Mouse (Mus musculus) liver, embryonic 12.5 days (tissue): ENCODE data around the gene Hipk2. TPM values are rescaled to one million over a fixed set of nuclear protein-coding genes. Genes with fewer than 3 reads are reported as not detected.
A peak's percentile ranks its signal among the peaks of the same experiment; 100 is the strongest.

Experiments used
- ATAC-seq: fragments of 200-750 bp; cut with Nextera tagmentation; 2 replicates; pipeline ENCODE4 v1.8.0; 2017; ENCODE audit warnings: moderate number of reproducible peaks, mild to moderate bottlenecking, moderate library complexity
- H3K27ac ChIP-seq: fragments of 300-500 bp; sonication (generic); 2 replicates; pipeline ENCODE4 v1.5.1; 2016; ENCODE audit warnings: mild to moderate bottlenecking
- H3K27me3 ChIP-seq: fragments of 300-500 bp; sonication (generic); replicated peaks from 2 replicates; pipeline ENCODE4 v1.6.1; 2016; ENCODE audit warnings: mild to moderate bottlenecking, moderate library complexity
- H3K36me3 ChIP-seq: fragments of 300-500 bp; sonication (generic); 2 replicates; pipeline ENCODE4 v1.6.1; 2016; ENCODE audit warnings: mild to moderate bottlenecking, moderate library complexity
- H3K4me1 ChIP-seq: fragments of 300-500 bp; sonication (generic); 2 replicates; pipeline ENCODE4 v1.6.1; 2016
- H3K4me2 ChIP-seq: fragments of 300-500 bp; sonication (generic); 2 replicates; pipeline ENCODE4 v1.6.1; 2016; ENCODE audit warnings: mild to moderate bottlenecking, moderate library complexity
- H3K4me3 ChIP-seq: fragments of 300-500 bp; sonication (generic); 2 replicates; pipeline ENCODE4 v1.5.1; 2016; ENCODE audit warnings: mild to moderate bottlenecking, moderate library complexity
- H3K9ac ChIP-seq: fragments of 300-500 bp; sonication (generic); 2 replicates; pipeline ENCODE4 v1.6.1; 2016; ENCODE audit warnings: mild to moderate bottlenecking, moderate library complexity
- H3K9me3 ChIP-seq: fragments of 300-500 bp; sonication (generic); replicated peaks from 2 replicates; pipeline ENCODE4 v1.6.1; 2016; ENCODE audit warnings: mild to moderate bottlenecking, moderate library complexity
- WGBS: fragments of 180-500 bp; shearing (Covaris S2); methylation state at CpG from one replicate; pipeline ENCODE4 v1.1.7; 2016; ENCODE audit not compliant: insufficient replicate concordance; 5-methylcytosine and 5-hydroxymethylcytosine counted together
- polyA plus RNA-seq: library from polyadenylated mRNA; unstranded; fragments of >200 nt; fragmentation: Nextera tagmentation; extraction: Ambion mirVana; gene quantifications from 2 replicates; pipeline ENCODE4 v1.2.1, GENCODE M21; 2016

The Hipk2 gene
- polyA plus RNA-seq, 1 experiment from 2014 or later = 26.8 TPM

DNA sequence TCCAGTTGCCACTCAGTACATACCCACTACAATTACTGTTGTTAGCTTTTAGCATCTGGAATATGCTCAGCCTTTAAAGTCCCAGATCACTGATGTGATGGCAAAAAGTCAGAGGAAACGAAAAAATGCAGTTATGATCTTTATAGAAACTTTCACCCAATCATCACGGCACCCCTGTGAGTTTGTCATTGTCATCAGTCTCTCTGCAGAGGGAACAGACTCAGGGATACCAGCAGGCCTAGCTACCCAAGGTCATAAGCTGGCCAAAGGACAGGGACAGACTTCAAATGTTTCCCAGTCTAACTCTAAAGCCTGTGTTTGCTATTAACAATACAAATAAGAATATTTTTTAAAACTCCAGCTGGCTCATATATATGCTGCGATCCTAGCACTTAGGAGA is 34.4 kb downstream of the Hipk2 start:
- Histone ChIP-seq H3K36me3 (peaks cover 62% of the 10 kb centered on the region), H3K4me1 (peaks cover 89% of the 10 kb centered on the region)

DNA sequence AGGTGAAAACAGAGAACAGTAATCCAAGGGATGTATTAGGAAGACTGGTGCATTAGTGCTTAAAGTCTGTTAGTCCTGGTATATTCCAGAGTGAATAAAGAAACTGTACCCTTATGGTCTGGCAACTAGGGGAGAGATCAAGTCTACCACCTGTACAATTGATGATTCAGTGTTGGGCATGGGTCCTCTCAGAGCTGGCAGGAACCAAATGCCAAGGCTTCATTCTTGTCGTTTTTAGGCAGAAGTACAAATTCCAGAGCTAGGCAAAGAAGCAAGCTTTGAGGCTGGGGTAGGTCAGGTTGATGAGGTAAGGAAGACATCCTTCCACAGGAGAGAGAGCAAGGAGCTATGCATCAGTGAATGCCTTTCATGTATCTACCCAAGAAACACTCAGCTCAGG is 35.2 kb downstream of the Hipk2 start:
- WGBS = 69% methylated on average over 1 of the region's 1 CpGs
- H3K4me3 ChIP-seq = no peak overlapping the region
- no peak for ATAC-seq
- peaks cover 89% of the 10 kb centered on the region for H3K4me1 ChIP-seq
- no peak overlapping the region for H3K9ac ChIP-seq
- no peaks in the 10 kb centered on the region for H3K27me3 ChIP-seq
- H3K4me2 ChIP-seq = no peak overlapping the region
- no peaks in the 10 kb centered on the region for H3K9me3 ChIP-seq
- peak overlapping the region; percentile 61; the same call in 1 of the 2 replicates for H3K27ac ChIP-seq
- H3K36me3 ChIP-seq = peaks cover 62% of the 10 kb centered on the region

More for the DNA sequence above, 34.4 kb downstream of the Hipk2 start:
- WGBS = 75% methylated on average over 3 of the region's 3 CpGs
- Histone ChIP-seq H3K4me3 (no peak overlapping the region), H3K27ac (no peak overlapping the region), H3K9me3 (no peaks in the 10 kb centered on the region), H3K27me3 (no peaks in the 10 kb centered on the region), H3K9ac (0 out of 2 replicates have a peak overlapping the region, but pooled peaks have one; percentile 23), H3K4me2 (no peak overlapping the region)
- ATAC-seq = no peak

DNA sequence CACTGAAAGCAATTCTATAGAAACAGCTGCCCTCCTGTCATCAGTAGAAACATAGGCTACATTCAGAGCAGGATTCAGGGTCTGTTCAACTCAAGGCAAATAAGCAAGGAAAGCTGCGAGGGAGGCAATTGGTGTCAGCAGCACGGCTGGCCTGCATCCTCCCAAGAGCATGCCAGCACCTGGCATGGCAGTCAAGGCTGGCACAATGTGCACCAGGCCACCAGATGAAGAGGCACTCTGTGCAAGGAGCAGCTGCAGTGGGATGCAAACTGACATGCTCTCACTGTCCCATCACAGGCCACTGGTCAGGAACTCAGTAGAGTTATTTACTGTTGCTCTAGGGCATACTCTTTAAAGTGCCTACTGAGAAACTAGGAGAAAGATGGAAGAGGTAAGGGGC is 35.6 kb downstream of the Hipk2 start:
- 77% methylated on average over 2 of the region's 2 CpGs for WGBS
- no peak overlapping the region for H3K4me2 ChIP-seq
- no peak overlapping the region for H3K4me3 ChIP-seq
- no peaks in the 10 kb centered on the region for H3K27me3 ChIP-seq
- ATAC-seq = no peak
- peaks cover 89% of the 10 kb centered on the region for H3K4me1 ChIP-seq
- peak overlapping the region; percentile 61 for H3K27ac ChIP-seq
- H3K36me3 ChIP-seq = peaks cover 58% of the 10 kb centered on the region
- H3K9ac ChIP-seq = no peak overlapping the region
- H3K9me3 ChIP-seq = no peaks in the 10 kb centered on the region

DNA sequence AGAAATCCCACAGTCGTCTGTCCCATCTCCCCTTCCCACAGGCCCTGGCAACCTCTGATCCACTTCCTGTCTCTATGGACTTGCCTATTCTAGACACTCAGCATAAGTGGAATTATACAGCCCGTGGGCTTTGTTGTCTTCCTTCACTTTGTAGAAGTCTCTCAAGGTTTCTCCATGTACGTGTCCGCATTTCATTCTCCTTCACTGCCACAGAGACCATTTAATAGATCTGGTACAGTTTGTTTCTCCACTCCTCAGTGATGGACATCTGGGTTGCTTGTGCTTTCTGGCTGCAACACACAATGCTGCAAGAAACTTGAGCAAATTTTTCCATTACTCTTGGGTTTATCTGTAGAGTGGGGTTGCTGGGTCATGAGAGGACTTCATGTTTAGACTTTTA is 36.1 kb downstream of the Hipk2 start:
- no peaks in the 10 kb centered on the region for H3K27me3 ChIP-seq

DNA sequence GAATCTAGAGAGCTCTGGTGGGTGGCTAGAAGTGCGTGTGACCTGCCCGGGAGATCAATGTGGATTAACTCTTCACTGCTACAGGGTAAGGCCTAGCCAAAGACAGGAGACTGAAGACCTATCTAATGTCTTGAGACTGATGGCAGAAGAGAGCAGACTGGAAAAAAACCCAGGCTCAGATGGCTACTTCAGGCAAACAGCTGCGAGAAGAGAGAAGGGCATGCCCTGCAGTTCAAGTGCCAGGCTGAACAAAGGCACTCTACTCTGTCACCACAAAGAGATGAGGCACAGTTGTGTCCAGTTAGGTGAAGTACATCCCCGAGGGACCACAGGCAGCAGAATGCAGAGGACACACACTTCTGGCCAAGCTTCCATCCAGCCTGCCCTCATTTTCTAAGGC is 37.9 kb downstream of the Hipk2 start:
- Histone ChIP-seq H3K9ac (no peak overlapping the region; the same call in 1 of the 2 replicates), H3K9me3 (no peaks in the 10 kb centered on the region), H3K4me3 (no peak overlapping the region), H3K4me1 (peaks cover 96% of the 10 kb centered on the region), H3K4me2 (no peak overlapping the region), H3K36me3 (peaks cover 61% of the 10 kb centered on the region), H3K27ac (peak overlapping the region; percentile 89), H3K27me3 (no peaks in the 10 kb centered on the region)
- WGBS = 88% methylated on average over 4 of the region's 4 CpGs
- ATAC-seq = no peak

More for the DNA sequence above, 36.1 kb downstream of the Hipk2 start:
- ATAC-seq = no peak
- WGBS = 77% methylated on average over 4 of the region's 4 CpGs
- Histone ChIP-seq H3K36me3 (peaks cover 53% of the 10 kb centered on the region), H3K9ac (no peak overlapping the region), H3K9me3 (no peaks in the 10 kb centered on the region), H3K27ac (peak overlapping the region; percentile 61), H3K4me2 (no peak overlapping the region), H3K4me3 (no peak overlapping the region), H3K4me1 (peaks cover 89% of the 10 kb centered on the region)

DNA sequence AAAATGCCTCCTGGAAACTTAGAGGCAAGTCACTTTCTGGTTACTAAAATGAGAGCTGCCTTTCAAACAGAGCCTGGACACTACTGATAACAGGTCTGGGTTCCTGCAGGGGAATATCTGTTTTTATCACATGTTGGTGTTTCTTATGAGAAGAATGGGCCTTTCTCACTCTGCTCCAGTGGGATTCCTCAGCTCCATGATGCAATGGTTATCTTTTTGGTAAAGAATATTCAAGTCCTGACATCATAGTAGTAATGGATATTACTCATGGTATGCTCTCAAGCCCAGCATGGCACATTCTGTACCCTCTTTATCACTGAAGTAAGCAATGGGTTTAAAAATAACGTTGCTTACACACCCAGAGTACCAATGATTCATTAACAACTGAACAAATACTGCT is 40.7 kb downstream of the Hipk2 start:
- no peaks in the 10 kb centered on the region for H3K9me3 ChIP-seq
- H3K27ac ChIP-seq = peak overlapping the region; percentile 89
- peak overlapping the region; percentile 61 for H3K9ac ChIP-seq
- 20% methylated on average over 1 of the region's 1 CpGs for WGBS
- 0 out of 2 replicates have a peak overlapping the region, but pooled peaks have one; percentile 20 for H3K4me3 ChIP-seq
- H3K27me3 ChIP-seq = no peaks in the 10 kb centered on the region
- H3K4me2 ChIP-seq = peak overlapping the region; percentile 58
- H3K36me3 ChIP-seq = peaks cover 65% of the 10 kb centered on the region
- H3K4me1 ChIP-seq = peaks cover 97% of the 10 kb centered on the region
- peak; percentile 94 for ATAC-seq

DNA sequence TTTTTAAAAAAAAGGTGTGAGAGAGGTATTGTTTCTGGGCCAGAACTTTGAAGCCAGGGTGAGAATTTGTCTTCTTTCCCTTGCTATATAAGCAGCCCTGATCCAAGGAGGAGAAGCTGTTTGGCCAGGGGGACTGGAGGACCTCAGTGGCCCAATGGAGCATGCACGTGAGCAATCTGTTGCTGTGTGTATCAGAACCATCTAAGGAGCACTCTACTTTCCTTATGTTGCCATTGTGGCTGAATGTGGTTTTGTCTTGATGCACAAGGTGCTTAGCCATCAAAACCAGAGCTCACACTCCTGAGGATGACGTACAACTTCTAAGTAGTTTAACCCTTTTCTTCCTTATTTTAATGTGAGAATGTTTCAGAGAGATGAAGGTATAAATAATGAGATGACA is 41.2 kb downstream of the Hipk2 start:
- Histone ChIP-seq H3K9me3 (no peaks in the 10 kb centered on the region), H3K27ac (peak overlapping the region; percentile 89), H3K4me3 (0 out of 2 replicates have a peak overlapping the region, but pooled peaks have one; percentile 20), H3K9ac (peak overlapping the region; percentile 53), H3K27me3 (no peaks in the 10 kb centered on the region), H3K36me3 (peaks cover 60% of the 10 kb centered on the region), H3K4me2 (peak overlapping the region; percentile 58), H3K4me1 (peaks cover 96% of the 10 kb centered on the region)
- ATAC-seq = peak; percentile 56
- WGBS = 26% methylated on average over 2 of the region's 2 CpGs

DNA sequence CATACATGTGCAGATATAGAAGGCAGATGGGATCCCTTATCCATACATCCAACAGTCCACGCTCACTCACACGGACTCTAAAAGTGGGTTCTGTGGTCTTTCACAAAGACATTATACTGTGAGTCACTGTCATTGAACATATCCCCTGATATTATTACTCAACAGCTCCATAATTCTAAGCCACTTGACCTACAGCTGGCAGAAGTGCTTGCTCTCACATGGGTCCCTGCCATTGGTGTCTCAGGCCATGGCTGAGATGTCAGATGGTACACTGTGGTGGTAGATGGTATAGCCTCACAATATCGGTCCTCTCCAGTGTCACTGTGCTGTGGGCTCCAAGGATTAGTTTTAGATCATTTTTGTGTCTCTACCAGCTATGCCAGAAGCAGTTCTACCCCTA is 42.2 kb downstream of the Hipk2 start:
- peak overlapping the region; percentile 73 for H3K27ac ChIP-seq
- no peak overlapping the region for H3K4me3 ChIP-seq
- H3K27me3 ChIP-seq = no peaks in the 10 kb centered on the region
- ATAC-seq = no peak
- WGBS = 76% methylated on average over 3 of the region's 3 CpGs
- H3K4me1 ChIP-seq = peaks cover 96% of the 10 kb centered on the region
- H3K36me3 ChIP-seq = peaks cover 56% of the 10 kb centered on the region
- H3K9ac ChIP-seq = peak overlapping the region; percentile 40; the same call in 1 of the 2 replicates
- H3K9me3 ChIP-seq = no peaks in the 10 kb centered on the region
- H3K4me2 ChIP-seq = no peak overlapping the region

DNA sequence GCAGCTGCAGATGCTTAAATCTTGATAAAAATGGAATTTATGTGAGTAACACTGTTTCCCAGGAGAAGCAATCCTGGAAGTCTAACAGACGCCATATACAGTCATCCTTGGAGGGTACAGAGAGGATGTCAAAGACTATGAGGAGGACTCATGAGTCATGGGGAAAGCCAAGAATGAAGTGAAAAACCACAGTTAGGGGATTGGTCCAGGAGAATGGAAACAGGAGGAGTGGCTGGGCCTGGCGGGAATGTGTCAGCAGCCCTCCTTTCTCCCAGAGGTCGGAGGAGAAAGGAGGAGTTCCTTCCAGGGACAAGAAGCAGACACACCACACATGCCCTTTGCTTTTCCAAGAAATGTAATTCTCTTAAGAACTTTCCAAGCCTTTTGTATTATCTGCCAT is 46.5 kb downstream of the Hipk2 start:
- Histone ChIP-seq H3K4me2 (no peak overlapping the region), H3K27ac (no peak overlapping the region; the same call in 1 of the 2 replicates), H3K4me3 (no peak overlapping the region), H3K9me3 (no peaks in the 10 kb centered on the region), H3K9ac (0 out of 2 replicates have a peak overlapping the region, but pooled peaks have one; percentile 15), H3K4me1 (peaks cover 84% of the 10 kb centered on the region), H3K27me3 (no peaks in the 10 kb centered on the region), H3K36me3 (peaks cover 54% of the 10 kb centered on the region)
- 66% methylated on average over 3 of the region's 3 CpGs for WGBS
- ATAC-seq = no peak

DNA sequence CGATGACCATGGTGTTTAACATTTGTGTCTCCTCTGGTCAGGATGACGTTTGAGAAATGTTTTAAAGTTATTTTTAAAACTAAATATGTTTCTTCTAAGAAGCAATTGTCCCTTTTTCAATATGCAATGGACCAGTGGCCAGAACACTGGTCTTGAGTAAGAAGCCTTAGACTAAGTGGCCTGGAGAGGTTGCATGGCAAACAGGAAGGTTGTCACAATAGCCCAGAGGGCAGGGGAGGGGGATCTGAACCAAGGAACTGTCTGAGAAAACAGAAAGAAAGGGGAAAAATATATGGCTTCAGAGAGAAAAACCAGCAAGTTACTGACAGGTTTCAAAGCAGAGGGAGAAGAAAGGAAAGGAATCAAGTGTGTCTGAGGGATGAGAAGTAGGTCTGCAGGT is 47.8 kb downstream of the Hipk2 start:
- Histone ChIP-seq H3K36me3 (peaks cover 48% of the 10 kb centered on the region), H3K27ac (peak overlapping the region; percentile 11; the same call in 1 of the 2 replicates), H3K9ac (no peak overlapping the region), H3K4me1 (peaks cover 85% of the 10 kb centered on the region), H3K4me3 (no peak overlapping the region), H3K9me3 (no peaks in the 10 kb centered on the region), H3K4me2 (no peak overlapping the region), H3K27me3 (no peaks in the 10 kb centered on the region)
- no peak for ATAC-seq
- WGBS = 59% methylated on average over 2 of the region's 2 CpGs

DNA sequence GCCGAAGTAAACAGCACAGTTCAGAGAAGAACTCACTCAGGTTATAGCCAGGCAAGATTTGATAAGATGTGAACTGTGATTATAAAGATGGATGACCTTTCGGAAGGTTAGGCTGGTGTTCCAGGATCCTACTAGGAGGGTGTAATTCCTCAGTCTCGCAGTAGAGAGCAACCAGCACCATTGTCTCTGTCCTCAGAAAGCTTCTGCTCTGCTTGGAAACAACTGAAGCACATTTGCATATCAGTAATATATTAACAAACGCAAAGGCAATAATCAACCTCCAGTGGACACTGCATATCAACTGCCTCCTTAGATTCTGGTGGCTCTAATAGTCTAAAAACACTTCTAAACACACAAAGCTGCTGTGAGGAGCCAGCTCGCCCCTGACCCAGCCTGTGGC is 48.5 kb downstream of the Hipk2 start:
- Histone ChIP-seq H3K4me2 (no peak overlapping the region), H3K27ac (peak overlapping the region; percentile 8; the same call in 1 of the 2 replicates), H3K4me1 (peaks cover 85% of the 10 kb centered on the region), H3K36me3 (peaks cover 41% of the 10 kb centered on the region), H3K9me3 (no peaks in the 10 kb centered on the region), H3K27me3 (no peaks in the 10 kb centered on the region), H3K9ac (no peak overlapping the region), H3K4me3 (no peak overlapping the region)
- ATAC-seq = no peak
- WGBS = 68% methylated on average over 5 of the region's 5 CpGs

DNA sequence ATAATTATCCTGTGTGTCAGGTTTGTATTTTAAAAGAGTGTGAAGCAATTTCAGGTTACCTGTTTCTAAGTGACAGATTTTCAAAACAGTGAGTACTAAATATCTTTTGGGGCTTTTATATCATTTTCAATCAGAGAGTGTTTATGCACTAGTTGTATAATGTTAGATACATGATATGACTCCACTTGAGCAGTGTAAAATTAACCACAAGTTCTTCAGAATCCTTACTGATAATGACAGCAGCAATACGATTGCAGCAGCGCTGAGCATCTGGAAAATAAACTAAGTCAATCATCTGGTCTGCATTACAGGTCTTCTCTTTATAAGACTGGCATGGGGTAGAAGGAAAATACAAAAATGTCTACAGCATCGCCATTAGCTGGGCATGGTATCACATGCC is 49.1 kb downstream of the Hipk2 start:
- no peak overlapping the region for H3K4me2 ChIP-seq
- H3K27ac ChIP-seq = 0 out of 2 replicates have a peak overlapping the region, but pooled peaks have one; percentile 8

DNA sequence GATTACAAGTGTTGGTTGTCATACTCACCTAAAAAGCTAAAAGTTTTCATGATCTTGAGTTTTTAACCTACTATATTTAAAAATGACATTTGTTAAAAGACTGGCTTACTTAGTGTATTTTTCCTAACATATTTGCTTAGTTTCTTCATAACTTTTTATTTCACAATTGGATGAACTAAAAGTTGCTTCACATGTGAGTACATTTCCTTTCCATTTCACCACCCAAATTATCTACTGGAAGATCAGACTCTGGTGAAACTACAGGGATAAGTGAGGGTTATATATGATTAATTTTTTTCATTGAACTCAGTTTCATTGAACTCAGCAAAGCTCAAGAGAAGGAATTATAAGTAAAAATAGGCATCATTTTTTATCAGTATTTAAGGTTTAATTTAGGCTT is 50.1 kb downstream of the Hipk2 start:
- H3K9ac ChIP-seq = no peak overlapping the region
- H3K36me3 ChIP-seq = peaks cover 34% of the 10 kb centered on the region
- H3K27ac ChIP-seq = no peak overlapping the region
- ATAC-seq = no peak
- no peaks in the 10 kb centered on the region for H3K27me3 ChIP-seq
- no peaks in the 10 kb centered on the region for H3K9me3 ChIP-seq
- H3K4me3 ChIP-seq = no peak overlapping the region
- H3K4me2 ChIP-seq = no peak overlapping the region
- H3K4me1 ChIP-seq = peaks cover 85% of the 10 kb centered on the region

More for the DNA sequence above, 49.1 kb downstream of the Hipk2 start:
- Histone ChIP-seq H3K4me1 (peaks cover 84% of the 10 kb centered on the region), H3K9ac (no peak overlapping the region), H3K36me3 (peaks cover 35% of the 10 kb centered on the region), H3K27me3 (no peaks in the 10 kb centered on the region), H3K9me3 (no peaks in the 10 kb centered on the region), H3K4me3 (no peak overlapping the region)
- ATAC-seq = no peak
- WGBS = 52% methylated on average over 3 of the region's 3 CpGs
